Mouse (Mus musculus) Muller cell, postnatal 12 days (primary cell): ENCODE results near the gene Hexb.
A peak's percentile ranks its signal among the peaks of the same experiment; 100 is the strongest.
"Not testable (repeated sequence)": the region's sequence is repeated elsewhere in the genome, so short reads cannot be mapped to it uniquely, and the experiment has no call there.

Source experiments
- DNase-seq: peaks from one replicate; pipeline ENCODE4 v3.0.0-alpha.2; 2015; ENCODE audit errors: inconsistent ontology term

Hexb gene

GRCm38 (mm10) chr13:97182821-97183220 lies 15.3 kb downstream of the Hexb start:
- DNase-seq = no peak

GRCm38 (mm10) chr13:97180113-97180828 lies 17.9 kb downstream of the Hexb start:
- DNase-seq = no peak

GRCm38 (mm10) chr13:97178943-97179342 lies 19.2 kb downstream of the Hexb start:
- DNase-seq = no peak

GRCm38 (mm10) chr13:97176731-97177130 lies 21.4 kb downstream of the Hexb start:
- DNase-seq = no peak

- DNase-seq = no peak
Measured at GRCm38 (mm10) chr13:97175520-97176264, 22.5 kb downstream of the Hexb start.

- DNase-seq = no peak
Measured at GRCm38 (mm10) chr13:97145834-97146233, 52.3 kb downstream of the Hexb start.

GRCm38 (mm10) chr13:97142321-97142720 lies 55.8 kb downstream of the Hexb start:
- DNase-seq = no peak

GRCm38 (mm10) chr13:97138404-97138931 lies 59.7 kb downstream of the Hexb start:
- DNase-seq = not testable (repeated sequence)

- DNase-seq = peak; percentile 90
Measured at GRCm38 (mm10) chr13:97137466-97138400, 60.4 kb downstream of the Hexb start, which contains the start of the genes Gfm2 and Nsa2. Gfm2 (plus strand) TSS chr13:97137937. Nsa2 (minus strand) TSS chr13:97137937.

GRCm38 (mm10) chr13:97130413-97130812 lies 67.7 kb downstream of the Hexb start:
- DNase-seq = not testable (repeated sequence)

GRCm38 (mm10) chr13:97129654-97130053 lies 68.5 kb downstream of the Hexb start:
- DNase-seq = not testable (repeated sequence)
